Mouse (Mus musculus): ENCODE measurements around the gene Gpr68. TPM values are rescaled to one million over a fixed set of nuclear protein-coding genes. Genes with fewer than 3 reads are reported as not detected.

Gpr68 gene
- polyA plus RNA-seq (2015; fragmentation: Nextera tagmentation; extraction: Ambion mirVana), result 5.9 and 6.0 TPM in 2 replicates

DNA sequence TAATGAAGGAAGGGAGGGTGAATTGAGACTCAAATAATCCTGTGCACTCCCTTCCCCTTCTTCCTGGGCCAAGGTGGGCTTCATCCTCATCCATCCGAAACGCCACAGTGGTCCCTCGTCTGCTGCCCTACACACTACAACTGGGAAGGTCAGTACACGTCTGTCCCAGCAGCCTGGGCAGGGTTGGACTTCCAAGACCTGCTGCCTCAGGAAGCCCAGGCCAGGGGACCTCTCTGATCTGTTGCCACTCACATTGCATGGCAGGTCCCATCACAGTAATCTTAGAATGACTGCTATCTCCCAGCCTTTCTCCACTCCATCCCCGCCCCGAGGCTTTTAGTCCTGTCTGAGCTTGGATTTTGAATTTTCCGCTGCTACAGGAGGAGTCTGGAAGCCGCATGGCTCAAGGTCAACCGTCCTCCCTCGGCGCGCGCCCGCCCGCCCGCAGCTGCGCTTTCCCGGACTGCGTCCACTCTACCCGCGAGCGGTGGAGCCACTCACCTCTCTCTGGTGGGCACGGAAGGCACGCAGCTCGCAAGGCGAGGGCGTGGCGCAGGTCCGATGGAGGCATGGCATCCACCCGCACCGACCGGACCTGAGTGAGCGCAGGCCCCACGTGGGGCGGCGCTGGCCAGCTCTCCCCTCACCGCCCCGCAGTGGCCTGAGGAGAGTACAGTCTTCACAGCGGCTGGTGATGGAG is at the start of gene Gpr68:
Gene Gpr68, minus strand, starts transcription at position 601 of the 700 bp plus-strand sequence.
- H3K9me3 ChIP-seq, result no peaks in the 10 kb centered on the region
- peaks cover 5% of the 10 kb centered on the region; the same call in 1 of the 2 replicates for H3K4me1 ChIP-seq
- H3K9ac ChIP-seq, result peak within 1 kb of the TSS; percentile 82
- 5% methylated on average over 39 of the region's 39 CpGs for WGBS
- H3K4me2 ChIP-seq, result peak within 1 kb of the TSS; percentile 84
- no peaks in the 10 kb centered on the region for H3K36me3 ChIP-seq
- ATAC-seq (ENCODE audit: extremely low read depth, insufficient number of reproducible peaks, low FRiP score, low TSS enrichment), result no peak; the same call in 1 of the 2 replicates
- H3K4me3 ChIP-seq, result peak within 1 kb of the TSS; percentile 61
- H3K27me3 ChIP-seq (replicated peaks), result peaks cover 55% of the 10 kb centered on the region
- 0 out of 2 replicates have a peak within 1 kb of the TSS, but pooled peaks have one; percentile 28 for H3K27ac ChIP-seq (replicated peaks)

DNA sequence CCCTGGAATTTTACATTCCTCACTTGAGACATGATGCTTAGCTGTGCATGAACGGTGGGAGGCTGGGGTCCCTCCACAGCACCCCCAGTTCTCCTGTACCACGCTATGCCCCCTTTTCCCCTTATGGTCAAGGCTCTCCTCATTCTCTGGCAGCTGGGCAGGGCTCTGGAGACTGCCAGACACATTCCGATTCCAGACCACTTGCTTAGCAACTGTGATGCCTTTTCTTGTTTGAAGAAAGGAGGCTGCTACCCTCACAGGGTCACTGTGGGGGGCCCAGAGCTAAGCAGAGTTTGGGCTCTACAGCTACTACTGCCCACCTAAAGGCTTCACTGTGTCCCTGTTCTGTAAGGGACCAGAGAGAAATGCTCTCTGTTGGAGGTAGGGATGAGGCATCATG is 49.3 kb upstream of the Gpr68 start:
- Histone ChIP-seq H3K36me3 (no peaks in the 10 kb centered on the region), H3K4me2 (no peak overlapping the region), H3K4me1 (peaks cover 45% of the 10 kb centered on the region), H3K27ac (replicated peaks) (no peak overlapping the region; the same call in 1 of the 2 replicates), H3K9ac (no peak overlapping the region), H3K4me3 (no peak overlapping the region), H3K27me3 (replicated peaks) (peaks cover 92% of the 10 kb centered on the region), H3K9me3 (no peaks in the 10 kb centered on the region)
- 59% methylated on average over 3 of the region's 3 CpGs for WGBS
- ATAC-seq (ENCODE audit: extremely low read depth, insufficient number of reproducible peaks, low FRiP score, low TSS enrichment), result no peak

DNA sequence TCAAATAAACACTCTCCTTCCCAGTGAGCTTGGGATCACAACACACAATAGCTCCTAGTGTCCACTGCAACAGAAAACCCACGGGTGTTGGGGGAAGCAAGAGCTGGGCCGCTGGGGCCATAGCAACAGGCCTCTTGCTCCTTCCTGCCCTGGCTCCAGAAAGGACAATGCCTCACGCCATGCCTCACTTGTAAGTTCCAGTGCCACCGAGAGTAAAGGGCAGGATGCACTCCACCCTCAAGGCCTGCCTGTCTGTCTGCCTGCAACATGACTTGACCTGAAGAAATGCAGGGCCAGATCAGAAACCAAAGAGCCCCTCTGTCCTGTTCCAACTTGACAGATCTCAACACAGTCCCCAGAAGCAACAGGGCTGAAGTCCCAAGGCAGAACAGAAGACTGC is 48.8 kb upstream of the Gpr68 start:
- no peaks in the 10 kb centered on the region for H3K9me3 ChIP-seq
- ATAC-seq (ENCODE audit: extremely low read depth, insufficient number of reproducible peaks, low FRiP score, low TSS enrichment), result no peak
- H3K27me3 ChIP-seq (replicated peaks), result peaks cover 89% of the 10 kb centered on the region
- H3K4me1 ChIP-seq, result peaks cover 46% of the 10 kb centered on the region
- H3K9ac ChIP-seq, result 0 out of 2 replicates have a peak overlapping the region, but pooled peaks have one; percentile 3
- no peak overlapping the region; the same call in 1 of the 2 replicates for H3K27ac ChIP-seq (replicated peaks)
- WGBS, result 54% methylated on average over 4 of the region's 4 CpGs
- H3K4me2 ChIP-seq, result no peak overlapping the region
- no peak overlapping the region for H3K4me3 ChIP-seq
- no peaks in the 10 kb centered on the region for H3K36me3 ChIP-seq

DNA sequence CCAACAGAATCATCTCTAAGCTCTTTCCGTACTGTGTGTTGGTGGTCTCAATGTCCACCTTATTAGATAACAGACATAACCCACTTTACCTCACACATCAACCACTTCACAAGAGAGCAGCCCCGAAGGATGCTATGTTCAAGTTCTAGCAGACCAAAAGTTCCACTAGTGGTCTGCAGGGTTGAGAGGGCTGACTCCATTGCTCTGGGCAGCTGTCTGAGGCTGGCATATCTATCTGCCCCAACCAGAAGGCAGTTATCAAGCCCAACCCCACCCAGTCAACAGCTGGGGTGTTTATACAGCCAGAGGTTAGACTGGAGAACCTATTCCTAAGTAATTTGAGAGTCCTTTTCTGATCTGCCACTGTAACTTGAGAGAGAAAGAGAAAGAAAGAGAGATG is 48.0 kb upstream of the Gpr68 start:
- no peak for ATAC-seq (ENCODE audit: extremely low read depth, insufficient number of reproducible peaks, low FRiP score, low TSS enrichment)
- Histone ChIP-seq H3K27ac (replicated peaks) (no peak overlapping the region; the same call in 1 of the 2 replicates), H3K9ac (no peak overlapping the region), H3K4me3 (no peak overlapping the region), H3K4me2 (no peak overlapping the region), H3K27me3 (replicated peaks) (peaks cover 92% of the 10 kb centered on the region), H3K9me3 (no peaks in the 10 kb centered on the region), H3K4me1 (peaks cover 46% of the 10 kb centered on the region), H3K36me3 (no peaks in the 10 kb centered on the region)
- 69% methylated on average over 2 of the region's 2 CpGs for WGBS

DNA sequence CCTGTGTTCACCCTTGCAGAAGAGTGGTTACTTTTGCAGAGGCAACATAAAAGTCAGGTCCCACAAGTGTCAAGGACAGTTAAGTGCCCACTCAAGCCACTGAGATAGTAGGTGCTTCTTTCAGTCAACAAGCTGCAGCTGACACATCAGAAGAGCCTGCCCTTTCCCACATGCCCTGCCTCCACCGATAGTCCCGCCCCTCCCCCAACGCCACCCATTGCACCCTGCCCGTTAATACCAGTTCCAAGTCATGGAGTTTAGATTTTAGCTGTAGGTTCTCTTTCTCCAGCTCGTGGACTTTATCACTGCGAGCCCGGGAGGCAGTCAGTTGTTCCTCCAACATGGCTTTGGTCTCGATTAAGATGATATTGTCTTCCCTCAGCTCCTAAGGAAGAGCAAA is 45.9 kb upstream of the Gpr68 start:
- H3K4me3 ChIP-seq, result no peak overlapping the region
- peaks cover 91% of the 10 kb centered on the region for H3K27me3 ChIP-seq (replicated peaks)
- no peak overlapping the region; the same call in 1 of the 2 replicates for H3K4me2 ChIP-seq
- peaks cover 40% of the 10 kb centered on the region for H3K4me1 ChIP-seq
- WGBS, result 45% methylated on average over 8 of the region's 8 CpGs
- no peak overlapping the region for H3K27ac ChIP-seq (replicated peaks)
- no peak overlapping the region for H3K9ac ChIP-seq
- no peaks in the 10 kb centered on the region for H3K9me3 ChIP-seq
- ATAC-seq (ENCODE audit: extremely low read depth, insufficient number of reproducible peaks, low FRiP score, low TSS enrichment), result no peak
- H3K36me3 ChIP-seq, result no peaks in the 10 kb centered on the region

DNA sequence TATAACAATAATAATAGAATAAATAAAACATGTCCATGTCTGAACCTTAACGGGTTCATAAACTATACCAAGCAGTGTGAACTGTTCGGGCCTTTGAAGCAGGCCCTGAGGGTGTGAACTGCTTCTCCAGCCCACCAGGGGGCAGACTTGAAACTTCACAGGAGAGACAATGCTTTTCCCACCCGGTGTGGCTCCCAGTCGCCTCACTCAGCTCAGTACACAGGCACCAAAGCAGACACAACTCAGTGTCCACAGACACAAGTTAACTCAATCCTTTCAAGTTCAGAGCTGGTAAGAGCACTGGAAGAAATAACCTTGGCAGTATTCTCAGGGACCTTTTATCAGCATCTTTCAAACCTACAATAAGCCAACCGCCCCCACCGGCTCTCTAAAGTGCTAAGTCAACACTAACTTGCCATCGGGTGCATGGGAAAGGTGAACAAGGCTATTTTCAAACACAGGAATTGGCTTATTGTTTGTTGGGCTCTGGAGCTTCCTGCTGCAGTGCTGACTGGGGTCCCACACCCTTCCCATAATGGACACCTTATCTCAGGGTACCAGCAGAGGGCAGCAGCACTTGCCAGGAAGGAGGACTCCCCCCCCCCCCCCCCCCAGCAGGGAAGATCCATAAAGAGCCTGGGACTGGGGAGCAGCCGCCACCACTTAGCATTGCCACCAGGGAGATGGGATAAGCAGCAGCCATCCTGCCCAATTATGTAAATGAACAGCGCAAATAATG is 44.4 kb upstream of the Gpr68 start:
- peaks cover 93% of the 10 kb centered on the region for H3K27me3 ChIP-seq (replicated peaks)

DNA sequence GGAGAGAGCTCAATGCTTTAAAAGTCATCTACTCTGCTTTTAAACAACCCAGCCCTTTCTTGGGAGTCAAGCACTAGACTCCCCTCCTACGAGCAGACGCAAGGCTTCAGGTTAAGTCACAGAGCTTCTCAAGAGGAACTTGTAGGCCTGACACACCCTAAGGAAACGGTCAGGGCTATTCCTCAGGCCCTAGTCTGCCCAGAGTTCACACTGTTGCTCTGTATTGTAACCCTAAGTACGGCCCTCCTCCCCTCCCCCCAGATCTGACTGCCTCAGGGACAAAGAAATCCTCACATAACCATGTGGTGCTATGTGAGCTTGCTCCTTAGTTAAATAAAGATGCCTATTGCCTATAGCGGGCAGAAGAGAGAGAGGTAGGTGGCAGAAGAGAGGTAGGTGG is 41.1 kb upstream of the Gpr68 start:
- 0 out of 2 replicates have a peak, but pooled peaks cover 4% of the 10 kb centered on the region for H3K9me3 ChIP-seq
- 82% methylated on average over 5 of the region's 5 CpGs for WGBS
- H3K27ac ChIP-seq (replicated peaks), result no peak overlapping the region
- H3K9ac ChIP-seq, result no peak overlapping the region
- H3K27me3 ChIP-seq (replicated peaks), result peaks cover 93% of the 10 kb centered on the region
- peaks cover 17% of the 10 kb centered on the region for H3K4me1 ChIP-seq
- H3K4me3 ChIP-seq, result no peak overlapping the region
- ATAC-seq (ENCODE audit: extremely low read depth, insufficient number of reproducible peaks, low FRiP score, low TSS enrichment), result no peak
- no peak overlapping the region for H3K4me2 ChIP-seq
- H3K36me3 ChIP-seq, result peaks cover 13% of the 10 kb centered on the region

More for the DNA sequence above, 44.4 kb upstream of the Gpr68 start:
- H3K4me3 ChIP-seq, result peak overlapping the region; percentile 18; the same call in 1 of the 2 replicates
- 34% methylated on average over 9 of the region's 9 CpGs for WGBS
- peak; percentile 38; the same call in 1 of the 2 replicates for ATAC-seq (ENCODE audit: extremely low read depth, insufficient number of reproducible peaks, low FRiP score, low TSS enrichment)
- H3K9me3 ChIP-seq, result no peaks in the 10 kb centered on the region
- peaks cover 26% of the 10 kb centered on the region for H3K4me1 ChIP-seq
- peak overlapping the region; percentile 45; the same call in 1 of the 2 replicates for H3K27ac ChIP-seq (replicated peaks)
- peak overlapping the region; percentile 54; the same call in 1 of the 2 replicates for H3K9ac ChIP-seq
- H3K4me2 ChIP-seq, result peak overlapping the region; percentile 52
- H3K36me3 ChIP-seq, result no peaks in the 10 kb centered on the region; the same call in 1 of the 2 replicates

DNA sequence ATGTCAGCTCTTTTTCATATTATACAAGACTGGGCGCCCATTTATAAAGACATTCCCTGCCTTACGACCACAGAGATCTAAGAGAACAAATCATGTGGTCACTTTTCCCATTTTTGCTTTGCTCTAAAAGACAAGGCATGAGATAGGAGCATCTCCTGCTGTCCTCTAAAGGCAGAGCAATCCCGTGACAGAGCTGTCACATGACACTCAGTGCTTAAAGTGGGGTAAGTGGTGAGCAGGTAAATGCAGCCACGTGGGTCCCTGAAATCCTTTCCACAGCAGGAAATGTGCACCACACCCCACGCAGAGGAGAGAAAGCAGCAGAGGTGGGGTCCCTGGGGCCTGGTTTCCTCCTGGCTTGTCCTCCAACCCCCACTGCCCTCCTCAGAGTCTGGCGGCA is 40.0 kb upstream of the Gpr68 start:
- Histone ChIP-seq H3K9ac (no peak overlapping the region), H3K4me3 (no peak overlapping the region), H3K4me1 (peaks cover 8% of the 10 kb centered on the region), H3K36me3 (peaks cover 13% of the 10 kb centered on the region), H3K27me3 (replicated peaks) (peaks cover 95% of the 10 kb centered on the region), H3K4me2 (no peak overlapping the region), H3K9me3 (0 out of 2 replicates have a peak, but pooled peaks cover 4% of the 10 kb centered on the region), H3K27ac (replicated peaks) (no peak overlapping the region)
- ATAC-seq (ENCODE audit: extremely low read depth, insufficient number of reproducible peaks, low FRiP score, low TSS enrichment), result no peak
- 62% methylated on average over 6 of the region's 6 CpGs for WGBS

DNA sequence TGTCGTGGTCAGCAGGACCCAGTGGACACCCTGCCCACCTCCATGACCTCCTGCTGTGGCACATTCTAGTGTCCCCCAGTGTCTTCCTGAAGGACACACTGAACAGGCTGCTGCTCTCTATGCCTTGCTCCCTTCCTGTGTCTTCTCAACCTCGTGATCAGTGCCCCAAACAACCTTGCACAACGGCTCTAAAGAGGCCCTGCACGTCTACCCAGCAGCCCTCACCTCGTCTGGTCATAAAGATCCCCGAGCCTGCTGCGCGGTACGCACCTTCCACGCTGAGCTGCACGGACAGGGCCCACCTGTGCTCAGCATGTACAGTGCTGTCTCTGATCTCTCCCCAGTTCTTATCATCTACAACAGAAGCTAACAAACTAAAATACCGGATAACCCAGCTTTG is 38.0 kb upstream of the Gpr68 start:
- H3K9ac ChIP-seq, result no peak overlapping the region
- H3K4me1 ChIP-seq, result no peaks in the 10 kb centered on the region
- H3K27ac ChIP-seq (replicated peaks), result no peak overlapping the region
- 0 out of 2 replicates have a peak, but pooled peaks cover 4% of the 10 kb centered on the region for H3K9me3 ChIP-seq
- peaks cover 13% of the 10 kb centered on the region for H3K36me3 ChIP-seq
- H3K27me3 ChIP-seq (replicated peaks), result peaks cover 96% of the 10 kb centered on the region
- no peak overlapping the region for H3K4me2 ChIP-seq
- WGBS, result 84% methylated on average over 12 of the region's 12 CpGs
- no peak overlapping the region for H3K4me3 ChIP-seq
- ATAC-seq (ENCODE audit: extremely low read depth, insufficient number of reproducible peaks, low FRiP score, low TSS enrichment), result no peak

DNA sequence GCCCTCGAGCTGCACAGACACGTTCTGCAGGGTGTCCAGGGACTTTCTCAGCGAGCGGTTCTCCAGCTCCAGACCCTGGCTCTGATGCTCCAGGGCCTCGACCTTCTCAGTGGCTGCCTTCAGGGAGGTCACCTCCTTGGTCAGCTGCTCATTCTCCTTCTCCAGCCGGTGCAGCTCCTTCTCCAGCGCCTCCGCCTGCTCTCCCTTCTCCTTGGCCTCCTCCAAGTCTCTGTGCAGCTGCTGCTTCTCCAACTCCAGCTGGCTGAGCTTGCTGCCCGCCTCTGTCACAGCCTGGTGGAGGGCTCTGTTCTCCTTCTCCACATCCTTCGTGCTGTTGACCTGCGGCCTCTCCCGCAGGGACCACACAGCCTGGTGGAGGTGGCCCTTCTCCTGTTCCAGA is 37.5 kb upstream of the Gpr68 start:
- Histone ChIP-seq H3K4me1 (no peaks in the 10 kb centered on the region), H3K27me3 (replicated peaks) (peaks cover 97% of the 10 kb centered on the region), H3K9ac (no peak overlapping the region), H3K9me3 (0 out of 2 replicates have a peak, but pooled peaks cover 4% of the 10 kb centered on the region), H3K4me3 (no peak overlapping the region), H3K4me2 (no peak overlapping the region), H3K36me3 (peaks cover 13% of the 10 kb centered on the region), H3K27ac (replicated peaks) (no peak overlapping the region)
- ATAC-seq (ENCODE audit: extremely low read depth, insufficient number of reproducible peaks, low FRiP score, low TSS enrichment), result no peak
- 75% methylated on average over 12 of the region's 12 CpGs for WGBS

DNA sequence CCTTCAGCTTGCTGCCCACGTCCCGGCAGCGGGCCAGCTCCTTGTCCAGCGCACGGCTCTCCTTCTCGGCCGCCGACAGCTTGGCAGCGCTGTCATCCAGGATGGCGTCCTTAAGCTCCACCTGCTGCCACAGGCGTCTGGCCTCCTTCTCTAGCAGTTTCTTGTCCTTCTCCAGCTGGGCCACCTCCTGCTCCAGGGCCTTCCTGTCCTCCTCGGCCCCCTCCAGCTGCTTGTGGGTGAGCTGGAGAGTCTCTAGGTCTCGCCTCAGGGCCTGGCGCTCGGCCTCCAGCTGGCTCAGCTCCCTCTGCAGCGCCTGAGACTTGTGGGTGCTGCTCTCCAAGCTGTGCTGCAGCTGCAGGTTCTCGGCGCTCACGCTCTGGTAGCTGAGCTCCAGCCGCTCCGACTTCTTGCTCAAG is 36.9 kb upstream of the Gpr68 start:
- Histone ChIP-seq H3K4me2 (no peak overlapping the region), H3K36me3 (peaks cover 13% of the 10 kb centered on the region), H3K4me1 (no peaks in the 10 kb centered on the region), H3K9me3 (0 out of 2 replicates have a peak, but pooled peaks cover 4% of the 10 kb centered on the region), H3K27me3 (replicated peaks) (peaks cover 97% of the 10 kb centered on the region), H3K4me3 (no peak overlapping the region), H3K9ac (no peak overlapping the region), H3K27ac (replicated peaks) (no peak overlapping the region)
- 82% methylated on average over 21 of the region's 21 CpGs for WGBS
- ATAC-seq (ENCODE audit: extremely low read depth, insufficient number of reproducible peaks, low FRiP score, low TSS enrichment), result no peak

Data from heart, embryonic 13.5 days (tissue).